ENCODE assay signal across 26 mouse cellular contexts in genomic region chr15:9870126-9870525, GRCm38 (mm10).
DNase-seq lines count a peak whose midpoint lies in the region; ATAC-seq lines count a peak whose summit lies in the region.
"Had no signal": no experiment of that assay in that cellular context is flagged by ENCODE, and none has a peak within 500 bp of the region (broad histone marks: within the 10 kb centered on the region; RNA-seq: fewer than 3 reads in every experiment).

No protein-coding gene starts in this region.

- ATAC-seq in activated CD4-positive, CD25-positive, alpha-beta regulatory T cell, adult 4 months = peak; percentile 40
- ATAC-seq: forebrain, embryonic 16.5 days; midbrain, embryonic 16.5 days had no signal

- peak; percentile 6 for DNase-seq in A20 (ENCODE audit: low read depth, low spot score)
- DNase-seq in induced T-regulatory cell, adult 2 months (ENCODE audit: low read depth) = peak; percentile 14
- peak; percentile 5 for DNase-seq in naive thymus-derived CD4-positive, alpha-beta T cell, adult 2 months (ENCODE audit: low read depth)
- no peak for DNase-seq in left cerebral cortex, adult 18-20 months (ENCODE audit: low spot score in 2 of 2)
- DNase-seq in gastrocnemius, postnatal 25 days = no peak
- no peak for DNase-seq in spleen, postnatal 36 days (ENCODE audit: low spot score in 2 of 2)
- DNase-seq: adrenal gland, adult 8-10 months; cerebellum, adult 9-10 months; cerebellum, postnatal 36 days; embryo, embryonic 11 days; gastrocnemius, postnatal 10 days; heart, adult 18-20 months; heart, postnatal 36 days; kidney, adult 18-20 months; kidney, postnatal 25 days; left cerebral cortex, postnatal 4 days; liver, embryonic 13.5 days; lung, adult 18-20 months; lung, postnatal 10 days; retina, postnatal 1 day; right cerebral cortex, postnatal 14 days; thymus, adult 18-20 months; thymus, postnatal 4 days had no signal

Comparison
In these comparisons a context has a peak if more than half of its experiments do, and no peak if none do; other contexts are left out.
1. DNase-seq: peak in A20 (single experiment), induced T-regulatory cell, adult 2 months (single experiment) and naive thymus-derived CD4-positive, alpha-beta T cell, adult 2 months (single experiment); none in left cerebral cortex, adult 18-20 months (0 of 2), gastrocnemius, postnatal 25 days (single experiment) and spleen, postnatal 36 days (0 of 2).